Mouse (Mus musculus) liver, adult 2 months (tissue): ENCODE results near the gene Kcna6. TPM values are rescaled to one million over a fixed set of nuclear protein-coding genes. Genes with fewer than 3 reads are reported as not detected.

Source experiments
- DNase-seq: peaks from one replicate; pipeline ENCODE4 v3.0.0-alpha.2; 2011; ENCODE audit warnings: low read depth, low spot score; ENCODE audit errors: extremely low read depth
- H3K27ac ChIP-seq: fragments of 200-500 bp; replicated peaks from 2 replicates; pipeline ENCODE4 v1.5.1; 2012; ENCODE audit warnings: low read depth, mild to moderate bottlenecking, control low read depth, inconsistent platforms, low read length; ENCODE audit not compliant: insufficient read depth
- H3K27me3 ChIP-seq: fragments of 200-500 bp; 2 replicates; pipeline ENCODE4 v1.6.1; 2012; ENCODE audit warnings: mild to moderate bottlenecking, moderate library complexity, low read length, inconsistent platforms; ENCODE audit not compliant: control insufficient read depth, insufficient read depth
- H3K36me3 ChIP-seq: fragments of 200-500 bp; 2 replicates; pipeline ENCODE4 v1.6.1; 2012; ENCODE audit warnings: low read length, inconsistent platforms; ENCODE audit not compliant: control insufficient read depth, insufficient read depth
- H3K4me1 ChIP-seq: fragments of 200-500 bp; 2 replicates; pipeline ENCODE4 v1.6.1; 2011; ENCODE audit warnings: low read length; ENCODE audit not compliant: control insufficient read depth, insufficient read depth
- H3K4me3 ChIP-seq: fragments of 200-500 bp; 2 replicates; pipeline ENCODE4 v1.5.1; 2011; ENCODE audit warnings: low read depth, mild to moderate bottlenecking, control low read depth, low read length, moderate library complexity; ENCODE audit not compliant: insufficient read depth
- H3K79me2 ChIP-seq: fragments of 200-500 bp; 2 replicates; pipeline ENCODE4 v1.6.1; 2012; ENCODE audit warnings: inconsistent platforms, mild to moderate bottlenecking, low read length, moderate library complexity; ENCODE audit not compliant: control insufficient read depth, insufficient read depth
- H3K9ac ChIP-seq: fragments of 200-500 bp; 2 replicates; pipeline ENCODE4 v1.6.1; 2012; ENCODE audit warnings: low read depth, mild to moderate bottlenecking, control low read depth, inconsistent platforms, low read length
- CTCF ChIP-seq: fragments of 200-500 bp; IDR thresholded peaks from 2 replicates; pipeline ENCODE4 v1.5.1; 2011; ENCODE audit warnings: low read depth, low read length, control low read depth
- POLR2A ChIP-seq: fragments of 200-500 bp; IDR thresholded peaks from 2 replicates; pipeline ENCODE4 v1.6.1; 2011; ENCODE audit warnings: low read length, control low read depth; ENCODE audit not compliant: insufficient read depth; ENCODE audit errors: extremely low read depth
- WGBS: fragments of 180-500 bp; shearing (Covaris S2); methylation state at CpG from one replicate; pipeline ENCODE4 v1.1.7; 2018; 5-methylcytosine and 5-hydroxymethylcytosine counted together
- polyA plus RNA-seq: library from polyadenylated mRNA; depleted of rRNA; stranded (reverse); fragments of >200 nt; gene quantifications from 2 replicates; pipeline ENCODE4 v1.2.3, GENCODE M21; 2012
- total RNA-seq: library from RNA; depleted of rRNA; stranded (reverse); fragments of >200 nt; gene quantifications from 2 replicates; pipeline ENCODE4 v1.2.3, GENCODE M21; 2014

Gene Kcna6
- total and polyA plus RNA-seq, 2 experiments: 0.02 TPM; not detected in 1

GRCm38 (mm10) chr6:126718423-126719087, 21.9 kb downstream of the Kcna6 start:
- TF ChIP-seq POLR2A: no peak
- no peak for TF ChIP-seq CTCF
- no peak overlapping the region for H3K27ac ChIP-seq
- no peaks in the 10 kb centered on the region for H3K79me2 ChIP-seq
- no peaks in the 10 kb centered on the region for H3K36me3 ChIP-seq
- no peak overlapping the region for H3K9ac ChIP-seq
- H3K4me1 ChIP-seq: no peaks in the 10 kb centered on the region
- no peak overlapping the region for H3K4me3 ChIP-seq
- WGBS: 57% methylated on average over 12 of the region's 12 CpGs
- DNase-seq: no peak
- H3K27me3 ChIP-seq: no peaks in the 10 kb centered on the region

- peaks cover 2% of the 10 kb centered on the region; the same call in 1 of the 2 replicates for H3K27me3 ChIP-seq
- WGBS: 74% methylated on average over 6 of the region's 6 CpGs
- H3K79me2 ChIP-seq: no peaks in the 10 kb centered on the region
These were observed 27.9 kb downstream of the Kcna6 start for GRCm38 (mm10) chr6:126712531-126712930.

DNA sequence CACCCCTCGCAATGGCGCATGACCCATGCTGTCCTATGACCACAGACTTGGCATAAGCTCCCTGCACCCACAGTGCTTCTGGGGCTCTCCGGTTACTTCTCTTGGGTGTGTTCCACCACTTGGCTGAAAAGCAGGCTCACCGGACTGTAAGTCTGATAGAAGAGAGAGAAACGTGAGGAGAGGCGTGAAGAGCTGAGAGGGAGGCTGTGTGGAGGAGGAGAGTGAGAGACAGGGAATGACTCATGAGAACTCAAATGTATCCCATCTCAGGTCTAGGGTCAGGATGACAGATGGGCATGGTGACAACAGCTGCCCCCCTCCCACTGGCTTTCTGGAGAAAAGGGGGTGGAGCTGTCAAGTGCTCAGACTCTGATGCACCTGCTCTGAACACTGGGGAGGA, 34.5 kb downstream of the Kcna6 start:
- H3K27me3 ChIP-seq: peaks cover 2% of the 10 kb centered on the region; the same call in 1 of the 2 replicates
- no peaks in the 10 kb centered on the region for H3K79me2 ChIP-seq
- 68% methylated on average over 6 of the region's 6 CpGs for WGBS
- no peak for DNase-seq
- no peaks in the 10 kb centered on the region for H3K36me3 ChIP-seq
- no peak overlapping the region for H3K9ac ChIP-seq
- H3K4me3 ChIP-seq: no peak overlapping the region
- TF ChIP-seq POLR2A: no peak
- no peak for TF ChIP-seq CTCF
- peaks cover 2% of the 10 kb centered on the region; the same call in 1 of the 2 replicates for H3K4me1 ChIP-seq
- H3K27ac ChIP-seq: no peak overlapping the region

More at GRCm38 (mm10) chr6:126712531-126712930, 27.9 kb downstream of the Kcna6 start:
- no peak overlapping the region for H3K27ac ChIP-seq
- no peak for TF ChIP-seq POLR2A
- no peak for TF ChIP-seq CTCF
- H3K4me3 ChIP-seq: no peak overlapping the region
- no peaks in the 10 kb centered on the region for H3K4me1 ChIP-seq
- H3K36me3 ChIP-seq: no peaks in the 10 kb centered on the region
- DNase-seq: no peak
- H3K9ac ChIP-seq: no peak overlapping the region

DNA sequence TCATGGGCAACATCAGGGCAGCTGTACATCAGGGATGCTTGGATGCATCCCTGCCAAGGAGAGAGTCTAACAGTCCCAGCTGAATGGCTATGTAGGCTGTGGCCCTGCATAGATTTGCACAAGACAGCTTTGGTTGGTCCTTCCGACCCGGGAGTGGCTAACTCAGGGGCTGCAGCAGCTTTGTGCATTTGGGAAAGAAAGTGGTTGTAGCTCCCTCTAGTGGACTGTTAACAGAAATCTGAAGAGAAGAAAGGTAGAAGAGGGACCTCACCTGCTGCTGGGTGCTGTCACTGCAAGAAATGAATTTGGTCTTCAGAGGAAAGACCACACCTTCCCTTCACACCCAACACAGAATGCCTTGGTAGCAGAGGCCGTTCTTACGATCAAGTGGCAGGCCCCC, 36.0 kb downstream of the Kcna6 start:
- peak; percentile 10 for DNase-seq
- H3K27me3 ChIP-seq: no peaks in the 10 kb centered on the region
- TF ChIP-seq CTCF: 0 out of 2 replicates have a peak, but pooled peaks have one; percentile 6
- no peak for TF ChIP-seq POLR2A
- no peak overlapping the region for H3K27ac ChIP-seq
- H3K79me2 ChIP-seq: no peaks in the 10 kb centered on the region
- H3K4me3 ChIP-seq: no peak overlapping the region
- 16% methylated on average over 4 of the region's 4 CpGs for WGBS
- H3K36me3 ChIP-seq: no peaks in the 10 kb centered on the region
- peaks cover 2% of the 10 kb centered on the region; the same call in 1 of the 2 replicates for H3K4me1 ChIP-seq
- no peak overlapping the region for H3K9ac ChIP-seq

- H3K36me3 ChIP-seq: no peaks in the 10 kb centered on the region
- H3K79me2 ChIP-seq: no peaks in the 10 kb centered on the region
- TF ChIP-seq CTCF: peak; percentile 76
- no peak for TF ChIP-seq POLR2A
- H3K4me3 ChIP-seq: peak overlapping the region; percentile 44
- peak overlapping the region; percentile 33; the same call in 1 of the 2 replicates for H3K9ac ChIP-seq
- no peaks in the 10 kb centered on the region for H3K27me3 ChIP-seq
- WGBS: 2% methylated on average over 12 of the region's 12 CpGs
- DNase-seq: peak; percentile 34
- H3K4me1 ChIP-seq: peaks cover 2% of the 10 kb centered on the region; the same call in 1 of the 2 replicates
- no peak overlapping the region for H3K27ac ChIP-seq
These were observed 38.4 kb downstream of the Kcna6 start for GRCm38 (mm10) chr6:126702116-126702515.

DNA sequence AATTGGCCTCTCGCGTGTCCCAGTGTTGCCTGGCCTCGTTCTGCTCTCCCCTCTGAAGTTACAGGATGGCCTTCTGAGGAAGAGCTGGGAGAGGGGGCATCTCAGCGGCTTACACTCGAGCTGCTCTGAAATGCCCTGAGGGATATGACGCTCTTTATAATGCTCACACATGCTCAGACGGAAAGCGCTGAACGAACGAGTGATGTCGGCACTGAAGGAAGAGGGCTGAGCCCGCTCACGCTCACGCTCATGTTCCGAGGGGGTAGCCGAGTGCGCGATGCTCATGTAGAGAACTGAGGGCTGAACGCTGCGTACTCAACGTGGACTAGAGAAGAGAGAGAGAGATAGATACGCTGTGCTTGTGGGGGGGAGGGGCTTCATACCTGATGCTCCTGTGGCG, 39.3 kb downstream of the Kcna6 start:
- TF ChIP-seq POLR2A (no peak), CTCF (no peak)
- peaks cover 2% of the 10 kb centered on the region; the same call in 1 of the 2 replicates for H3K4me1 ChIP-seq
- DNase-seq: no peak
- no peak overlapping the region for H3K9ac ChIP-seq
- no peaks in the 10 kb centered on the region for H3K79me2 ChIP-seq
- 75% methylated on average over 23 of the region's 23 CpGs for WGBS
- H3K36me3 ChIP-seq: no peaks in the 10 kb centered on the region
- no peaks in the 10 kb centered on the region for H3K27me3 ChIP-seq
- no peak overlapping the region for H3K27ac ChIP-seq
- no peak overlapping the region for H3K4me3 ChIP-seq
